Mouse (Mus musculus): ENCODE data around the gene Slc25a30. TPM values are rescaled to one million over a fixed set of nuclear protein-coding genes. Genes with fewer than 3 reads are reported as not detected.

The Slc25a30 gene
- total and polyA plus RNA-seq, 3 experiments: 9.6 to 18.2 (median 17.0) TPM

DNA sequence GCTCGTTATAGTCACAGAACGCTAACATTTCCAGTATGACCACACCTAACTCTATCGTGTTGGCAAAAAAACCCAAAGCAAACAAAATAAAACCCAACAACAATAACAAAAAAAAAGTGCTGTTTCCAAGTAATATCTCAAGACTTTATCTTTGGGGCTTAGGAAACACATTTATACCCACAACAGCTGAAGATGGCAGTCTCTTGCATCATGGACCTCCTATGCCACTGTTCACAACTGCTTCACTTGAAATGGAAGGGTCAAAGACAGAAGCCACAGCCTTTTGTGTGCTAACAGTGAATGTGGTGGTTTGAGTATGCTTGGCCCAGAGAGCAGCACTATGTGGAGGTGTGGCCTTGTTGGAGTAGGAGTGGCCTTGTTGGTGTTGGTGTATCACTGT lies 4.5 kb upstream of the Slc25a30 start:
- in situ Hi-C loops (cut with MboI; ENCODE audit: low pct_ligation_motif_present, low pct_unique_long_range_greater_than_20kb, low sequenced_read_pairs) (no loop called here), dilution Hi-C loops (cut with MboI; ENCODE audit: extremely low pct_ligation_motif_present, extremely low pct_unique_long_range_greater_than_20kb, low sequenced_read_pairs) (no loop called here)
- H3K9ac ChIP-seq (ENCODE audit: insufficient read depth, low read depth): no peak overlapping the region
- no peak for DNase-seq (ENCODE audit: extremely low read depth)
- H3K36me3 ChIP-seq (replicated peaks in 1 of 2; ENCODE audit: control insufficient read depth in 1 of 2, insufficient read depth in 1 of 2, low read length in 1 of 2): no peaks in the 10 kb centered on the region
- no peaks in the 10 kb centered on the region for H3K79me2 ChIP-seq (replicated peaks; ENCODE audit: control insufficient read depth, extremely low read depth, insufficient read depth, poor library complexity, severe bottlenecking)
- peaks cover 9% of the 10 kb centered on the region for H3K27me3 ChIP-seq (replicated peaks)
- H3K4me3 ChIP-seq (replicated peaks in 1 of 3; ENCODE audit: low read depth in 2 of 3, low read length in 2 of 3, poor library complexity in 1 of 3): no peak overlapping the region
- no peaks in the 10 kb centered on the region for H3K9me3 ChIP-seq (replicated peaks; ENCODE audit: low read length)
- TF ChIP-seq CHD2 (IDR thresholded peaks at IDR 0.05; ENCODE audit: low read length): no peak
- no peak for TF ChIP-seq PAX5 (IDR thresholded peaks at IDR 0.05; ENCODE audit: low read length)
- no peak for TF ChIP-seq SMC3 (IDR thresholded peaks at IDR 0.05; ENCODE audit: low read depth, low read length)
- TF ChIP-seq ZMIZ1 (IDR thresholded peaks at IDR 0.05; ENCODE audit: low read depth, low read length): no peak
- TF ChIP-seq POLR2AphosphoS2 (IDR thresholded peaks at IDR 0.05; ENCODE audit: low read depth, low read length): no peak
- no peak for TF ChIP-seq E2F4 (IDR thresholded peaks at IDR 0.05; ENCODE audit: insufficient replicate concordance, low read depth, low read length)
- TF ChIP-seq JUN (IDR thresholded peaks at IDR 0.05; ENCODE audit: insufficient read depth, low read depth, low read length): no peak
- no peak for TF ChIP-seq ZC3H11A (IDR thresholded peaks at IDR 0.05; ENCODE audit: low read depth, low read length)
- H3K4me1 ChIP-seq (ENCODE audit: control insufficient read depth in 1 of 2, insufficient read depth in 2 of 2): peaks cover 0 to under 1% of the 10 kb centered on the region in 2 experiments; a peak in 1 of 4 replicates
- no peak overlapping the region for H3K4me2 ChIP-seq (ENCODE audit: insufficient read depth, low read depth, poor library complexity, severe bottlenecking)
- no peak overlapping the region for H3K27ac ChIP-seq (ENCODE audit: insufficient read depth, low read depth)

DNA sequence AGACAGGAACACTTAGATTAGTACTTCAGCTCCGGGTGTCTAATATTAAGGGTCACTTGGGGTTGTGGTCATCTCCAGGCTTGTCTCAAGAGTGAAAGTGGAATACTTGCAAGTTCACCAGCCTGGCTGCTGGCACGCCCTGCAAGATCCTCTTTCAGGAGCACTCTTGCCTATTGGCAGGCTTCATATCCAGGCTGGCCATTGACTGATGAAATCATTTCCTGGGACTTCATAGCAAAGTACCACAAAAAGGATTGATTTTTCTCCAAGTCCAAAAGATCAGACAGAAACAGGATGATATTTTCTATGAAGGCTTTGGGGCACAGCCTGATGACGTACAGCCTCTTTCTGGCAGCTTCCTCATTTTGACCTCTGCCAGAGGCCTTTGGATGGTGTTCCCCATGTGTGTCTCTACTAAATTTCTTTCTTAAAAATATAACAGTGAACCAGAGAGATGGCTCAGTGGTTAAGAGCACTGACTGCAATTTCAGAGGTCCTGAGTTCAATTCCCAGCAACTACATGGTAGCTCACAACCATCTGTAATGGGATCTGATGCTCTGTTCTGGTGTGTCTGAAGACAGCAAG lies 3.7 kb upstream of the Slc25a30 start:
- TF ChIP-seq CHD1 (IDR thresholded peaks at IDR 0.05; ENCODE audit: low read depth, low read length): no peak
- no peak for TF ChIP-seq ZC3H11A (IDR thresholded peaks at IDR 0.05; ENCODE audit: low read depth, low read length)
- TF ChIP-seq USF2 (conservative IDR thresholded peaks at IDR 0.05; ENCODE audit: low read depth, low read length): no peak
- no peak for TF ChIP-seq MAX (IDR thresholded peaks at IDR 0.05; ENCODE audit: low read length)
- TF ChIP-seq JUND (conservative IDR thresholded peaks at IDR 0.05; ENCODE audit: low read depth, low read length): no peak
- no peak for TF ChIP-seq SMC3 (IDR thresholded peaks at IDR 0.05; ENCODE audit: low read depth, low read length)
- TF ChIP-seq BHLHE40 (IDR thresholded peaks at IDR 0.05; ENCODE audit: low read depth, low read length): no peak
- no peak for TF ChIP-seq MXI1 (IDR thresholded peaks at IDR 0.05; ENCODE audit: low read depth, low read length)
- no peak for TF ChIP-seq POLR2AphosphoS2 (IDR thresholded peaks at IDR 0.05; ENCODE audit: low read depth, low read length)
- no peak for TF ChIP-seq GABPA (IDR thresholded peaks at IDR 0.05; ENCODE audit: insufficient replicate concordance, low read depth, low read length)
- TF ChIP-seq MYC (IDR thresholded peaks at IDR 0.05; ENCODE audit: low read depth, low read length): no peak
- TF ChIP-seq CHD2 (IDR thresholded peaks at IDR 0.05; ENCODE audit: low read length): no peak
- no peak for TF ChIP-seq ELF1 (IDR thresholded peaks at IDR 0.05; ENCODE audit: low read depth, low read length)
- TF ChIP-seq SIN3A (IDR thresholded peaks at IDR 0.05; ENCODE audit: low read length): no peak
- TF ChIP-seq HCFC1 (IDR thresholded peaks at IDR 0.05; ENCODE audit: low read depth, low read length): no peak
- no peak for TF ChIP-seq POLR2A (IDR thresholded peaks at IDR 0.05; ENCODE audit: low read depth, low read length)
- TF ChIP-seq NRF1 (IDR thresholded peaks at IDR 0.05; ENCODE audit: low read depth, low read length): no peak
- Histone ChIP-seq H3K9me3 (replicated peaks; ENCODE audit: low read length) (no peaks in the 10 kb centered on the region), H3K4me1 (ENCODE audit: control insufficient read depth in 1 of 2, insufficient read depth in 2 of 2) (peaks cover 0 to 8% of the 10 kb centered on the region in 2 experiments; a peak in 2 of 4 replicates), H3K79me2 (replicated peaks; ENCODE audit: control insufficient read depth, extremely low read depth, insufficient read depth, poor library complexity, severe bottlenecking) (no peaks in the 10 kb centered on the region), H3K27me3 (replicated peaks) (peaks cover 6% of the 10 kb centered on the region), H3K36me3 (replicated peaks in 1 of 2; ENCODE audit: control insufficient read depth in 1 of 2, insufficient read depth in 1 of 2, low read length in 1 of 2) (no peaks in the 10 kb centered on the region), H3K27ac (ENCODE audit: insufficient read depth, low read depth) (no peak overlapping the region), H3K9ac (ENCODE audit: insufficient read depth, low read depth) (no peak overlapping the region), H3K4me3 (replicated peaks in 1 of 3; ENCODE audit: low read depth in 2 of 3, low read length in 2 of 3, poor library complexity in 1 of 3) (no peak overlapping the region), H3K4me2 (ENCODE audit: insufficient read depth, low read depth, poor library complexity, severe bottlenecking) (no peak overlapping the region)
- dilution Hi-C loops (cut with MboI; ENCODE audit: extremely low pct_ligation_motif_present, extremely low pct_unique_long_range_greater_than_20kb, low sequenced_read_pairs): no loop called here
- DNase-seq (ENCODE audit: extremely low read depth): no peak
- in situ Hi-C loops (cut with MboI; ENCODE audit: low pct_ligation_motif_present, low pct_unique_long_range_greater_than_20kb, low sequenced_read_pairs): no loop called here
